Mouse (Mus musculus) liver, embryonic 12.5 days (tissue): ENCODE results near the gene Fgd5. TPM values are rescaled to one million over a fixed set of nuclear protein-coding genes. Genes with fewer than 3 reads are reported as not detected.
"Not testable (repeated sequence)": the region's sequence is repeated elsewhere in the genome, so short reads cannot be mapped to it uniquely, and the experiment has no call there.

ENCODE experiments used
- ATAC-seq: fragments of 200-750 bp; cut with Nextera tagmentation; 2 replicates; pipeline ENCODE4 v1.8.0; 2017; ENCODE audit warnings: moderate number of reproducible peaks, mild to moderate bottlenecking, moderate library complexity
- H3K27ac ChIP-seq: fragments of 300-500 bp; sonication (generic); 2 replicates; pipeline ENCODE4 v1.5.1; 2016; ENCODE audit warnings: mild to moderate bottlenecking
- H3K27me3 ChIP-seq: fragments of 300-500 bp; sonication (generic); replicated peaks from 2 replicates; pipeline ENCODE4 v1.6.1; 2016; ENCODE audit warnings: mild to moderate bottlenecking, moderate library complexity
- H3K36me3 ChIP-seq: fragments of 300-500 bp; sonication (generic); 2 replicates; pipeline ENCODE4 v1.6.1; 2016; ENCODE audit warnings: mild to moderate bottlenecking, moderate library complexity
- H3K4me1 ChIP-seq: fragments of 300-500 bp; sonication (generic); 2 replicates; pipeline ENCODE4 v1.6.1; 2016
- H3K4me2 ChIP-seq: fragments of 300-500 bp; sonication (generic); 2 replicates; pipeline ENCODE4 v1.6.1; 2016; ENCODE audit warnings: mild to moderate bottlenecking, moderate library complexity
- H3K4me3 ChIP-seq: fragments of 300-500 bp; sonication (generic); 2 replicates; pipeline ENCODE4 v1.5.1; 2016; ENCODE audit warnings: mild to moderate bottlenecking, moderate library complexity
- H3K9ac ChIP-seq: fragments of 300-500 bp; sonication (generic); 2 replicates; pipeline ENCODE4 v1.6.1; 2016; ENCODE audit warnings: mild to moderate bottlenecking, moderate library complexity
- H3K9me3 ChIP-seq: fragments of 300-500 bp; sonication (generic); replicated peaks from 2 replicates; pipeline ENCODE4 v1.6.1; 2016; ENCODE audit warnings: mild to moderate bottlenecking, moderate library complexity
- WGBS: fragments of 180-500 bp; shearing (Covaris S2); methylation state at CpG from one replicate; pipeline ENCODE4 v1.1.7; 2016; ENCODE audit not compliant: insufficient replicate concordance; 5-methylcytosine and 5-hydroxymethylcytosine counted together
- polyA plus RNA-seq: library from polyadenylated mRNA; unstranded; fragments of >200 nt; fragmentation: Nextera tagmentation; extraction: Ambion mirVana; gene quantifications from 2 replicates; pipeline ENCODE4 v1.2.1, GENCODE M21; 2016

Gene Fgd5
- polyA plus RNA-seq, 1 experiment from 2014 or later: 5.9 TPM

DNA sequence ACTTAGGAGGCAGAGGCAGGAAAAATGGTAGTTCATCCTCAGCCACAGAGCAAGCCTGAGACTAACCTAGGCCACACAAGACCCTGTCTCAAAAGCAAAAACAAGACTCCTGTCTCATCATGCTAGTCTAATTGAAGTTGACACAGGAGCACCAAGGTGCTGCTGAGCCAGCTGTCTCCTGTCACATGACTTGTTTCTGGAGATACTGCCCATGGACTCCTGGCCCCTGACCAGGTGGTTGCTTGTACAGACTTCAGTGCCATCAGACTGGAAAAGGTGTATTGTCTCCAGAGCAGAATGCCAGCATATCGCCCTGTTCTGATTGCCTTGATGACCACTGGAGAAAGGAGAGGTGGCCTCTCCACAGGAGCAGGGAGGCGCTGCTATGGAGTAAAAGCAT, 102.1 kb downstream of the Fgd5 start:
- H3K27me3 ChIP-seq: no peaks in the 10 kb centered on the region
- H3K9me3 ChIP-seq: no peaks in the 10 kb centered on the region
- no peak overlapping the region for H3K9ac ChIP-seq
- ATAC-seq: no peak
- H3K36me3 ChIP-seq: no peaks in the 10 kb centered on the region
- no peak overlapping the region for H3K4me2 ChIP-seq
- H3K4me1 ChIP-seq: no peaks in the 10 kb centered on the region
- H3K27ac ChIP-seq: no peak overlapping the region
- 75% methylated on average over 2 of the region's 2 CpGs for WGBS
- H3K4me3 ChIP-seq: no peak overlapping the region

DNA sequence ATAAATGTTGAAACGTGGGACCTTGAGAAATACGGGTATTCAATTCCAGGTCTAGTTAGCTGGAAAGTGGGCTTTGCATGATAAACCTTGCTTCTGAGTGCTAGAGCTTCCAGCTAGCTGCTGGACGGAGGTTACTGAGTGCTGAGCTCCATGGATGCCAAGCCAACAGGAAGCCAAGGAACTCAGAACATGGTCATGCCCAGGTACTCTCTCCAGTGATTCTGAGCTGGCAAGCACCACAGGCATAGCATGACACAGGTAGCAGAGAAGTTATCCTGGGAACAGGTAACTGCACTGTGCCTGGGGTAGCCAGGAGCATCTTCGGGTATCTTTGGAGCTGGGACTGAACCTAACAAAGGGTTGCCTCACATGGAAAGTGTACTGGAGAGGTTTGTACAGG, 104.1 kb downstream of the Fgd5 start:
- Histone ChIP-seq H3K27me3 (no peaks in the 10 kb centered on the region), H3K9ac (no peak overlapping the region), H3K4me1 (no peaks in the 10 kb centered on the region), H3K27ac (no peak overlapping the region), H3K36me3 (no peaks in the 10 kb centered on the region), H3K9me3 (no peaks in the 10 kb centered on the region), H3K4me2 (no peak overlapping the region), H3K4me3 (no peak overlapping the region)
- ATAC-seq: no peak
- WGBS: 67% methylated on average over 4 of the region's 4 CpGs

- no peaks in the 10 kb centered on the region for H3K9me3 ChIP-seq
- no peak overlapping the region for H3K27ac ChIP-seq
- H3K27me3 ChIP-seq: no peaks in the 10 kb centered on the region
- no peaks in the 10 kb centered on the region for H3K36me3 ChIP-seq
- H3K4me2 ChIP-seq: no peak overlapping the region
- no peak for ATAC-seq
- WGBS: 65% methylated on average over 3 of the region's 3 CpGs
- H3K9ac ChIP-seq: no peak overlapping the region
- peaks cover 1% of the 10 kb centered on the region for H3K4me1 ChIP-seq
- no peak overlapping the region for H3K4me3 ChIP-seq
Observed at GRCm38 (mm10) chr6:92084932-92085331, 106.3 kb downstream of the Fgd5 start.

- 81% methylated on average over 7 of the region's 7 CpGs for WGBS
- H3K27ac ChIP-seq, ATAC-seq, H3K9me3 ChIP-seq, H3K36me3 ChIP-seq, H3K27me3 ChIP-seq, H3K4me3 ChIP-seq, H3K9ac ChIP-seq, H3K4me2 ChIP-seq: not testable (repeated sequence)
- H3K4me1 ChIP-seq: peaks cover 28% of the 10 kb centered on the region
Observed at GRCm38 (mm10) chr6:92089141-92089540, 110.5 kb downstream of the Fgd5 start.

- 86% methylated on average over 4 of the region's 4 CpGs for WGBS
Observed at GRCm38 (mm10) chr6:92089982-92090381, 111.3 kb downstream of the Fgd5 start.

DNA sequence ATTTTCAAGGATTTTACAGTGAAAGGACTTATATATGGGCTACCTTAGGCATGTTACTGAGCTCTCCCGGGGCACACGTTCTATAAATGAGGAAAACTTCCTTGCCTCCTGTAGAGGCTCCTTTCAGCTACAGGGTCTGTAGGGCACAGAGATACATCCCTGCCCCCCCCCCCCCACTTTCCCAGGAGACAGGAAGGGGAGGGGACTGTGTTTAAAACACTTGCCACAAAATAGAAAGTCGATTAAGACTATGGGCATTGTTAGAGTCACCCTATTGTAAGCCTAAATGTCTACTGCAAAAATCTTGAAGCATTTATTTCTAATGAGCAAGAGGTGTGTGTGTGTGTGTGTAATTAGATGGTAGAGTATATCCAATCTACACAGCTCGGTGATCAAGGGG, 111.8 kb downstream of the Fgd5 start:
- H3K27ac ChIP-seq: peak overlapping the region; percentile 99
- peaks cover 42% of the 10 kb centered on the region for H3K4me1 ChIP-seq
- H3K27me3 ChIP-seq: no peaks in the 10 kb centered on the region
- peak overlapping the region; percentile 99 for H3K4me3 ChIP-seq
- WGBS: 9% methylated on average over 4 of the region's 4 CpGs
- H3K9ac ChIP-seq: peak overlapping the region; percentile 99
- H3K36me3 ChIP-seq: no peaks in the 10 kb centered on the region
- H3K9me3 ChIP-seq: no peaks in the 10 kb centered on the region
- H3K4me2 ChIP-seq: peak overlapping the region; percentile 91
- ATAC-seq: no peak

More at GRCm38 (mm10) chr6:92089982-92090381, 111.3 kb downstream of the Fgd5 start:
- H3K4me3 ChIP-seq: peak overlapping the region; percentile 99
- H3K4me1 ChIP-seq: peaks cover 37% of the 10 kb centered on the region
- H3K36me3 ChIP-seq: no peaks in the 10 kb centered on the region
- no peaks in the 10 kb centered on the region for H3K27me3 ChIP-seq
- H3K27ac ChIP-seq: no peak overlapping the region
- no peak for ATAC-seq
- no peaks in the 10 kb centered on the region for H3K9me3 ChIP-seq
- H3K9ac ChIP-seq: peak overlapping the region; percentile 99; the same call in 1 of the 2 replicates
- H3K4me2 ChIP-seq: peak overlapping the region; percentile 91

GRCm38 (mm10) chr6:92091130-92091591, 112.5 kb downstream of the Fgd5 start, which contains the start of gene Nr2c2:
TSS of gene Nr2c2 (plus strand) at chr6:92091390.
- H3K9ac ChIP-seq: peak within 1 kb of the TSS; percentile 99
- H3K27me3 ChIP-seq: no peaks in the 10 kb centered on the region
- H3K4me3 ChIP-seq: peak within 1 kb of the TSS; percentile 99
- H3K36me3 ChIP-seq: no peaks in the 10 kb centered on the region
- peak within 1 kb of the TSS; percentile 99 for H3K27ac ChIP-seq
- H3K9me3 ChIP-seq: no peaks in the 10 kb centered on the region
- under 1% methylated on average over 58 of the region's 58 CpGs for WGBS
- peaks cover 48% of the 10 kb centered on the region for H3K4me1 ChIP-seq
- H3K4me2 ChIP-seq: peak within 1 kb of the TSS; percentile 91
- ATAC-seq: peak; percentile 42

- Histone ChIP-seq H3K4me1 (peaks cover 55% of the 10 kb centered on the region), H3K4me3 (peak overlapping the region; percentile 99), H3K27ac (peak overlapping the region; percentile 99), H3K9ac (peak overlapping the region; percentile 99), H3K9me3 (no peaks in the 10 kb centered on the region), H3K4me2 (peak overlapping the region; percentile 91), H3K27me3 (no peaks in the 10 kb centered on the region), H3K36me3 (no peaks in the 10 kb centered on the region)
- under 1% methylated on average over 52 of the region's 81 CpGs for WGBS
- ATAC-seq: peak; percentile 98
Observed at GRCm38 (mm10) chr6:92091767-92092489, 113.2 kb downstream of the Fgd5 start.

GRCm38 (mm10) chr6:92092737-92093136, 114.1 kb downstream of the Fgd5 start:
- peaks cover 58% of the 10 kb centered on the region for H3K4me1 ChIP-seq
- 40% methylated on average over 3 of the region's 3 CpGs for WGBS
- H3K4me2 ChIP-seq: peak overlapping the region; percentile 91
- H3K4me3 ChIP-seq: peak overlapping the region; percentile 99
- H3K9me3 ChIP-seq: no peaks in the 10 kb centered on the region
- H3K36me3 ChIP-seq: no peaks in the 10 kb centered on the region
- no peaks in the 10 kb centered on the region for H3K27me3 ChIP-seq
- ATAC-seq: no peak
- peak overlapping the region; percentile 99 for H3K27ac ChIP-seq
- H3K9ac ChIP-seq: peak overlapping the region; percentile 99

- no peak for ATAC-seq
- 30% methylated on average over 2 of the region's 2 CpGs for WGBS
Observed at GRCm38 (mm10) chr6:92093869-92094268, 115.2 kb downstream of the Fgd5 start.

DNA sequence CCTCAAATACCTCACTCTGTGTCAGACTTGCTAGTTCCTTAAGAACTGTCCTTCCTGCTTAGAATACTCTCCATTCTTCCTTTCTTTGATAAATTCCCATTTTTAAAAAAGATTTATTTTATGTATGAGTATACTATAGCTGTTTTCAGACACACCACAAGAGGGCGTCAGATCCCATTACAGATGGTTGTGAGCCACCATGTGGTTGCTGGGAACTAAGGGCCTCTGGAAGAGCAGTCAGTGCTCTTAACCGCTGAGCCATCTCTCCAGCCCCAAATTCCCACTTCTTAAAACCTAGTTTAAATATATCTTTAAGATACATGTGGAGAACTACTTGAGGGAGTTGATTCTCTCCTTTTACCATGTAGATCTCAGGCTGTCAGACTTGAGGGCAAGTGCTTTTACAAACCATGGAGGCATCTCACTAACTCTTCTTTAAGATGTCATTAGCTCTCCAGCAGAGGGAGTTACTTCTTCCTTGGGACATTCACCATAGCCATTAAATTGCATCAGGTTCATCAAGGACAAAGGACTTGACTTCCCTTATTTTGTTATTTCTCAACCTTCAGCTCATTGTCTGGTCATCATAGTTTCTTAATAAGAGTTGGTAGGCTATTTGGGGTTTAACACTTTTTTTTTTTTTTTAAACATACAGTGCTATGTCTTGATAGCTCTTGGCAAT, 122.1 kb downstream of the Fgd5 start:
- H3K4me3 ChIP-seq: no peak overlapping the region
- 55% methylated on average over 2 of the region's 2 CpGs for WGBS
- peaks cover 37% of the 10 kb centered on the region for H3K4me1 ChIP-seq
- H3K27me3 ChIP-seq: no peaks in the 10 kb centered on the region
- H3K9ac ChIP-seq: no peak overlapping the region
- no peak overlapping the region for H3K4me2 ChIP-seq
- peaks cover 7% of the 10 kb centered on the region for H3K36me3 ChIP-seq
- H3K9me3 ChIP-seq: no peaks in the 10 kb centered on the region
- no peak for ATAC-seq
- H3K27ac ChIP-seq: no peak overlapping the region

More at GRCm38 (mm10) chr6:92093869-92094268, 115.2 kb downstream of the Fgd5 start:
- Histone ChIP-seq H3K27me3 (no peaks in the 10 kb centered on the region), H3K4me3 (no peak overlapping the region), H3K9me3 (no peaks in the 10 kb centered on the region), H3K9ac (no peak overlapping the region), H3K36me3 (no peaks in the 10 kb centered on the region), H3K27ac (no peak overlapping the region), H3K4me1 (peaks cover 60% of the 10 kb centered on the region), H3K4me2 (peak overlapping the region; percentile 91; the same call in 1 of the 2 replicates)

- no peaks in the 10 kb centered on the region for H3K9me3 ChIP-seq
- H3K27me3 ChIP-seq: no peaks in the 10 kb centered on the region
- H3K36me3 ChIP-seq: no peaks in the 10 kb centered on the region
- no peak for ATAC-seq
- H3K4me2 ChIP-seq: no peak overlapping the region
- no peaks in the 10 kb centered on the region for H3K4me1 ChIP-seq
- no peak overlapping the region for H3K9ac ChIP-seq
- H3K27ac ChIP-seq: no peak overlapping the region
- no peak overlapping the region for H3K4me3 ChIP-seq
Observed at GRCm38 (mm10) chr6:92124547-92124946, 145.9 kb downstream of the Fgd5 start.
